Mouse (Mus musculus) erythroblast, embryonic 14.5 days (primary cell): ENCODE measurements around the gene Frmd5. TPM values are rescaled to one million over a fixed set of nuclear protein-coding genes. Genes with fewer than 3 reads are reported as not detected.
"Not testable (repeated sequence)": the region's sequence is repeated elsewhere in the genome, so short reads cannot be mapped to it uniquely, and the experiment has no call there.

Source experiments
- H3K27me3 ChIP-seq: 2 replicates; pipeline ENCODE4 v1.6.1; 2012; ENCODE audit warnings: inconsistent platforms; ENCODE audit not compliant: control insufficient read depth
- H3K36me3 ChIP-seq: 2 replicates; pipeline ENCODE4 v1.6.1; 2012; ENCODE audit warnings: mild to moderate bottlenecking, inconsistent platforms; ENCODE audit not compliant: control insufficient read depth
- H3K4me1 ChIP-seq: 2 replicates; pipeline ENCODE4 v1.6.1; 2012; ENCODE audit warnings: inconsistent platforms; ENCODE audit not compliant: control insufficient read depth
- H3K4me3 ChIP-seq: replicated peaks from 2 replicates; pipeline ENCODE3; 2012; ENCODE audit warnings: moderate library complexity, mild to moderate bottlenecking, inconsistent platforms
- H3K9me3 ChIP-seq: 2 replicates; pipeline ENCODE4 v1.6.1; 2012; ENCODE audit warnings: low read length, inconsistent platforms, mixed read lengths; ENCODE audit not compliant: control insufficient read depth
- GATA1 ChIP-seq: IDR thresholded peaks from 2 replicates; pipeline ENCODE4 v1.6.1; 2012; ENCODE audit warnings: low read length, inconsistent platforms, mixed read lengths
- TAL1 ChIP-seq: IDR thresholded peaks from 3 replicates; pipeline ENCODE4 v1.6.1; 2012; ENCODE audit warnings: low read length, inconsistent platforms, mixed read lengths
- polyA plus RNA-seq: library from polyadenylated mRNA; stranded (reverse); fragments of >175 nt; gene quantifications from 2 replicates; pipeline ENCODE4 v1.2.3, GENCODE M21; 2012

The Frmd5 gene
- polyA plus RNA-seq, 1 experiment: not detected

DNA sequence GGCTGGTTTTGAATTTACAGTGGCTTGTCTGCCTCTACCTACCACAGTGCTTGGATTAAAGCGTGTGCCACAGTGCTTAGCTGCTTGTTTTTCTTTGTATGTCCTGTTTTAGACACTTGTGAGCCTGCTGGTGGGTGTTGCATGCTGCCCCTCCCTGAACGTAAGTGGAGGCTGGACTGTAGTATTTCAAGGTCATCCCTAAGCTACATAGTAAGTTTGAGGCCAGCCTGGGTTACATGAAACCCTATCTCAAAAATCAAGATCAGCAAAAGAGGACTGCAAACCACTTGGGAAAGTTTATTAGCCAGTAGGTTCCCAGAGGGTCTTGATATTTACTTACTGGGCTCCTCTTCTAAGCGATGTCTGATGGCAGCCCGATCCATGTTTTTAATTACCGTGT, 288.8 kb downstream of the Frmd5 start:
- TF ChIP-seq GATA1: no peak
- no peak for TF ChIP-seq TAL1
- peaks cover 17% of the 10 kb centered on the region for H3K4me1 ChIP-seq
- H3K36me3 ChIP-seq: peaks cover 75% of the 10 kb centered on the region
- no peaks in the 10 kb centered on the region for H3K9me3 ChIP-seq
- H3K27me3 ChIP-seq: no peaks in the 10 kb centered on the region
- H3K4me3 ChIP-seq: no peak overlapping the region

DNA sequence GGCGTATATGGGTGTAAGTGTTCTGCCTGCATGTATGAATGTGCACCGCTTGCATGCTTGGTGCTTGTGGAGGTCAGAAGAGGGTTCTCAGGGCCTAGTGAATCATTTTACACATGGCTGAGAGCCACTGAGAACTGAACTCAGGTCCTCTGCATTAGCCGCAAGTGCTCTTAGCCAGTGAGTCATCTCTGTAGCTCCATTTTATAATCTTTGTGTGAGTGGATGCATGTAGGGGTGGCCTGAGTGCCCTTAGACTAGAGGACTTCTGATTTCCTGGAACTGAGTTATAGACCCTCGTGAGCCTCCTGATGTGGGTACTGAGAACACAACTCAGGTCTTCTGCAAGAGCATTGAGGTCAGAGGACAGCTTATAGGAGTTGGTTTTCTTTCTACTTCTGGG, 292.7 kb downstream of the Frmd5 start:
- no peak for TF ChIP-seq GATA1
- no peak for TF ChIP-seq TAL1
- H3K4me1 ChIP-seq: peaks cover 32% of the 10 kb centered on the region
- peaks cover 89% of the 10 kb centered on the region for H3K36me3 ChIP-seq
- H3K27me3 ChIP-seq: no peaks in the 10 kb centered on the region
- H3K9me3 ChIP-seq: no peaks in the 10 kb centered on the region
- H3K4me3 ChIP-seq: no peak overlapping the region

- not testable (repeated sequence) for H3K9me3 ChIP-seq, H3K27me3 ChIP-seq, H3K4me3 ChIP-seq
- H3K4me1 ChIP-seq: peaks cover 42% of the 10 kb centered on the region
- H3K36me3 ChIP-seq: peaks cover 93% of the 10 kb centered on the region
Observed at GRCm38 (mm10) chr2:121512991-121513765, 293.7 kb downstream of the Frmd5 start.

DNA sequence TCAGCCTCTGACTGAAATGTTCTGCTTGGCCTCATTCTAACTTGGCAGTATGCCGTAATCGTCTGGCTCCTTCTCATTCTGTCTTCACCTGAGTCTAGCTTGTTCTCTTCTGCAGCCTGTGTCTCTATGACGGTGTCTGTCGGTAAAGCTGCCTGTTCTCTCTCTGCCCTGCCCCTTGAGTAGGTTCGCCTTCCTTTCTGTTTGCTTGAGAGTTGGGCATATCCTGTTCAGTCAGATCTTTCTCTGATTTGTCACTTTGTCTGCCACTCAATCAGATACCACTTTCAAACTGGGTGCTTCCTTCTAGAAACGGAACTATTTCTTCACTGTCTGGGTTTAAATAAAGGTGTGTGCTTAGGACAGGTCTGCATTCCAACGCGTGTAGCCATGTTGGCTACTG, 295.5 kb downstream of the Frmd5 start:
- Histone ChIP-seq H3K4me3 (no peak overlapping the region), H3K4me1 (peaks cover 50% of the 10 kb centered on the region), H3K9me3 (peaks cover 2% of the 10 kb centered on the region; the same call in 1 of the 2 replicates), H3K36me3 (peaks cover 79% of the 10 kb centered on the region), H3K27me3 (no peaks in the 10 kb centered on the region)
- TF ChIP-seq TAL1 (no peak), GATA1 (no peak)

DNA sequence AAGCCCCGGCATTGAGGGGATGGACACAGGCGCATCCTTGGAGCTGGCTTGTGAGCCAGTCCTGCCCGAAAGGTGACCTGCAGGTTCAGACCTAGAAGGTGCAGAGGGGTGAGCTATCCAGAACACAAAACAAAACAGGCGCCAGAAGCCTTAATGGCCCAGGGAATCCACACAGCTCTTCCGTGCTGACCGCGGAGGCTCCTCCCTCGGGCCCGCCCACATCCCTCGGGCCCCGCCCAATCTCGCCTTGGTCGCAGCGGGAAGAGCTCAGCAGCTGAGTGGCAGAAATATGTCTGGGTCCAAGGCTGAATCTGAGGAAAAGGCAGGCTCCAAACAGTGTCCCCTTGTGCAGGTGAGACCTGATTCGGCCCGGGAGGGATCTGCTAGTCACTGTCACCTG, 297.3 kb downstream of the Frmd5 start:
- H3K36me3 ChIP-seq: peaks cover 66% of the 10 kb centered on the region
- peaks cover 2% of the 10 kb centered on the region; the same call in 1 of the 2 replicates for H3K9me3 ChIP-seq
- H3K27me3 ChIP-seq: no peaks in the 10 kb centered on the region
- H3K4me1 ChIP-seq: peaks cover 50% of the 10 kb centered on the region
- TF ChIP-seq TAL1 (no peak), GATA1 (no peak)
- H3K4me3 ChIP-seq: peak overlapping the region; percentile 65

GRCm38 (mm10) chr2:121507951-121508330, 298.9 kb downstream of the Frmd5 start:
- Histone ChIP-seq H3K4me1 (peaks cover 52% of the 10 kb centered on the region), H3K4me3 (peak overlapping the region; percentile 71), H3K36me3 (peaks cover 54% of the 10 kb centered on the region), H3K9me3 (peaks cover 2% of the 10 kb centered on the region; the same call in 1 of the 2 replicates), H3K27me3 (no peaks in the 10 kb centered on the region)
- TF ChIP-seq TAL1: no peak
- TF ChIP-seq GATA1: no peak

GRCm38 (mm10) chr2:121507173-121507950, 299.5 kb downstream of the Frmd5 start:
- H3K27me3 ChIP-seq: no peaks in the 10 kb centered on the region
- TF ChIP-seq GATA1: no peak
- peaks cover 2% of the 10 kb centered on the region; the same call in 1 of the 2 replicates for H3K9me3 ChIP-seq
- peaks cover 51% of the 10 kb centered on the region for H3K36me3 ChIP-seq
- H3K4me1 ChIP-seq: peaks cover 47% of the 10 kb centered on the region
- H3K4me3 ChIP-seq: peak overlapping the region; percentile 71

DNA sequence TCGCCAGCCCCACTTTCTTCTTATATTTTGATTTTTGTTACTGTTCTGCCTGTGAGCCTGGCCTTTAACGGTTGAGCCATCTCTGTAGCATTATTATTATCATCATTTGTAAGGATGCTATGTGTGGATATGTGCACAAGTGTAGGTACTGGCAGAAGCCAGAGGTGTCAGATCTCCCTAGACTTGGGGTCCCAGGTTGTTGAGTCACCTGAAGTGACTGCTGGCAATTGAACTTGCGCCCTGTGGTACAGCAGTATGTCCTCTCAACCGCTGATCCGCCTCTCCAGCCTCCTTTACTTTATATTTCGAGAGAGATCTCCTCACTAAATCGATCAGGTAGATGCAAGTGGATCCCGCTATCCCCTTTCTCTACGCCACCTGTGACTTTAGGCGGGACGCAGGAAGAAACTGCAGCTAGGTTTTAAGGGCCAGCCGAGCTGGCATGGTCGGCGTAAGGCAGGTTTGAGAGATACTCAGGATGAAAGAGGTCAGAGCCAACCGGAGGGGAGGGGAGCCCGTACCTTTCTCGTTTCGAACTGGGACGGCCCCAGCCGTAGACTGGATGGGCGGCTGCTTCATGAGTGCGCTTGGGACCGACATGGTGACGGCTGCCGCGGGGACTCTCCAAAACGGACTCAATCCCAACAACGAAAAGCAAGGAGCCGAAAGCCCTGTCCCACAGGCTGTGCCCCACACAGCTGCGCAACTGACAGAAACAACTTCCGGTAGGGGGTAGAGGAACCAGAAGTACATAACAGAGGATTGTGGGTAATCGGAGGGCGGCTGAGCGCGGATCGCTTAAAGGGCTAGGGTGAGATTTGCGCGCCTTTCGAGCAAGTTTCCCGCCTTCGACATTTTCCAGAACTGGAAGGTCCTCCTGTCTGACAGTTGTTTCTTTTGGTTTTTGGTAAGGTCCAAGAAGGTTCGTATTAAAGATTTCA, 300.7 kb downstream of the Frmd5 start, which contains the start of the genes Mfap1a and Wdr76:
Gene Mfap1a (minus strand): TSS at position 724 of the 941 bp plus-strand sequence.
Gene Wdr76 (plus strand): TSS at position 782 of the 941 bp plus-strand sequence.
- not testable (repeated sequence) for H3K27me3 ChIP-seq, H3K9me3 ChIP-seq
- H3K4me1 ChIP-seq: peaks cover 43% of the 10 kb centered on the region
- H3K36me3 ChIP-seq: peaks cover 42% of the 10 kb centered on the region
- peak within 1 kb of the TSS; percentile 71 for H3K4me3 ChIP-seq

DNA sequence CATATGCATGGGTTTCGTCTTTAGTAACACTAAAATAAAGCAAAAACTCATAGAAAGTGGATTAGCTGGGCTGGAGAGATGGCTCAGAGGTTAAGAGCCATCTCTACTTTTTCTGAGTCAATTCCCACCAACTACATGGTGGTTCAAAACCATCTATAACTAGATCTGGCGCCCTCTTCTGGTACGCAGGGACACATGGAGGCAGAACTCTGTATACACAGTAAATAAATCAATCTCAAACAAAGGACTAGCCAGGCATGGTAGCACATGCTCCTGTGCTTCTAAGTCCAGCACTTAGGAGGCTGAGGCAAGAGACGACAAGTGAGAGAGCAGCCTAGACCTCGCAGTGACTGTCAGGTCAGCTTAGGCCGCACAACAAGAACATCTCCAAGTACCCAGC, 305.3 kb downstream of the Frmd5 start:
- not testable (repeated sequence) for H3K4me1 ChIP-seq

More for the DNA sequence above, 305.3 kb downstream of the Frmd5 start:
- not testable (repeated sequence) for H3K9me3 ChIP-seq, H3K27me3 ChIP-seq, H3K4me3 ChIP-seq
- H3K36me3 ChIP-seq: peaks cover 14% of the 10 kb centered on the region

Other genes with a start within 250 kb of the Frmd5 start
- 0.06 TPM in 1 of 2 replicates, not detected in the other for gene Casc4, start 59.9 kb upstream of the Frmd5 start, polyA plus RNA-seq
- gene Ctdspl2, start 148.9 kb upstream of the Frmd5 start, polyA plus RNA-seq: 0.12 and 0.15 TPM in 2 replicates
- not detected in 2 replicates for gene Mageb3, start 149.0 kb upstream of the Frmd5 start, polyA plus RNA-seq
- 23.2 and 31.3 TPM in 2 replicates for gene Eif3j1, start 221.5 kb upstream of the Frmd5 start, polyA plus RNA-seq